Mouse (Mus musculus) layer of hippocampus, adult 9-11 months (tissue): ENCODE results near the gene Urad.

Experiments
- DNase-seq: peaks from one replicate; pipeline ENCODE4 v3.0.0; 2022

The Urad gene

DNA sequence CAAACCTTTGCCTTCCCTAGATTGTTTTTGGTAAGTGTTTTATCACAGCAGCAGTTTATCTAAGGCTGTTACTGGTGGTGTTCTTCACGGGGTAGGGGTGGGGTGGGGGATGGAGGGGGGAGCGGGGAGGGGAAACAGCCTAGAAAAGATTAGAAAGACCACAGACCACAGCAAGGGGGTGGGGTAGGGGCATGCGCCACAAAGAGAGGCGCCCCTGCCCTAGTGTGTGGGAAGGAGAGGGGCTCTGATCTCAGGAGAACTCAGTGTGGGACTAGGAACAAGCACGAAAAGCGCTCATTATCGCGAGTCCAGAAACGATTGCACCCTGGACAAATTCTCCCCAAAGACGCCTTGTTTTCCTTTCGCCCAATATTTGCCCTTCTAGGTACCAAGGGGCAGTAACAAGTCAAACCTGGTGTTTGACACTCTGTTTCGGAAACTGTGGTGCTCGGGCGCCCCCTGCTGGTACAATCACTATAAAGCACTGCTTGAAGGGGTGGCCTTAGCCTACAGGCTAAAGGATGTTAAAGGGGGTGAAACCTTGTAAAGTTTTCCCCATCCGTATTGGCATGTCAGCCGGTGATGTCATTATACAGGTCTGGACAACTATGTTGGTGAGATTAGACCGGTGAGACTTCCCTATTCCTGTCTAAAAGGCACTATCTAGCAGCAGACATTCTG, 1.1 kb upstream of the Urad start:
- DNase-seq = no peak

DNA sequence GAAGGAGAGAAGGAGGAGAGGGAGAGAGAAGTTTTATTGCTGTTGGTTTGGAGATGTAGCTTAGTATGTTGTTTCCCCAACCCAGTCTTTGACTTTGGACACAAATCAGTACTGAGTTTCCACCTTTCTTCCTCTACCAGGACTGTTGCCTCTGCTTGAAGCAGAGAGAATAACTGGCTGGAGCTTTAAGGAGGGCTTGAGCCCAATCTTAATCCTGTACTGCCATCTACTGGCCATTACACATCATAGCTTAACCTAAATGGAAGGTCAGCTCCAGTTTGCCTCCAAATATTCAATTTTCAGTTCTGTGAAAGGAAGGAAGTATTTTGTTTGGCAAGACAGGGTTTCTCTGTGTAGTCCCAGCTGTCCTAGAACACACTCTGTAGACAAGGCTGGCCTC, 2.6 kb downstream of the Urad start:
- DNase-seq = no peak

DNA sequence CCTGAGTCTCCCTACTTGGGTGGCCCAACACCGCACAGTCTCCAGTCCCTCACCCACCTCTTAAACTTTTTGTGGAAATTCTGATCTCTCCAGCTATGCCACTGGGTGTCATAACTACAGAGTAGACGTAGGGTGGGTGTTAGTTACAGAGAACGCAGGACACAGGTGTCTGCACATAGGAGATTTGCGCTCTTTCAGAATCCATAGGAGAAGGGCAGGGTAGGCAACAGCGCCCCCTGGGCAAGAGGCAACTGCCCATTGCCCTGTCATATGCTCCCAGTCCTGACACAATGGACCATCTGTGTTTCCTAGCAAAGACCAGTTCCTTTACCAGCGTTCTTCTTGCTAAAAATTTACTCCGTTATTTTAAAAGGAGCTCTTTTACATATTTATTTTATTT, 4.2 kb downstream of the Urad start:
- no peak for DNase-seq

DNA sequence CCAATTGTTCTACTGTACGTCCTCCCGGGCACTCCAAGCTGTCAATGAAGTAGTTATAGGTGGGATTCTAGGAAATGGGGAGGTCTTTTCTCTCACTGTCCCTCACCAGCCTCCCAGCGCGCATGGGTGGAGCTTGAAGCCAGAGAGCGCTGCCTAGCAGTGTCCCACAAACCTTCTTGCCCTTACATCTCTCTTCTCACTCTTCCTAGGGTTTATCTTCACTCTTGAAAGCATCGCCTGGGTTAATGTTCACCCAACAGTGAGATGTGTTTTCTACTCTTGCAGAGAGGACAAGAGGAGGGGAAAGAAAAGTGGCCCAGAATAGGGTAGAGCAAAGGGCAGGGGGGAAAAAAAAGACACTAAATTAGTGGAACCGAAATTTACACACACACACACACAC, 4.9 kb downstream of the Urad start:
- no peak for DNase-seq

DNA sequence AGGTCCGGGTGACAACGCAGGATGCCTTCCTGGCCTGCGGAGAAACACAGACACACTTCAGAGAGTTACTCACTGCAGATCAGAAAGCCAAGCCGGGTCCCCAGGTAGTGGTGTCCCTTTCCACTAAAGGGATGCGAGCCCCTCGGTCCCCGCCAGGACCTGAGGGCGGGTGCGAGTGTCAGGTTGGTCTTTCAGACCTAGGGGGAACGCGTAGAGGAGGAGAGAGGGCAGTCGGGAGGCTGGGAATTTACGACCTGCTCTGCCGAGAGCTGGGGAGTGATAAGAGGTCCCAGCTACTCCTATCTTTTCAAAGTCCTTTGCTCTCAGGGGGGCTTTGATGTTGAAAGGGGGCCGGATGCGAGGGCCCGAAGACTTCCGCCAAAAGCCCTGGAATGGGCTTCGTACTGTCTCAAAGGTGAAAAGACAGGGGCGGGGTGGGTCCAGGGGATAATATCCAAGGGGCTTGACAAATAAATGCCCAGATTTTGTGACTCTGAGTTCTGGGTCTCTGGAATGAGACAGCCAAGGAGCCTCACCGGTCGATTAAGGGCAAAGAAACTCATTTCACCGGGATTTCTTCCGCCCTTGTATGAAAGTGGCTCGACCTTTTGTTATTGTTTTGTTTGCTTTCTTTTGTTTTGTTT, 6.7 kb downstream of the Urad start:
- DNase-seq = no peak

DNA sequence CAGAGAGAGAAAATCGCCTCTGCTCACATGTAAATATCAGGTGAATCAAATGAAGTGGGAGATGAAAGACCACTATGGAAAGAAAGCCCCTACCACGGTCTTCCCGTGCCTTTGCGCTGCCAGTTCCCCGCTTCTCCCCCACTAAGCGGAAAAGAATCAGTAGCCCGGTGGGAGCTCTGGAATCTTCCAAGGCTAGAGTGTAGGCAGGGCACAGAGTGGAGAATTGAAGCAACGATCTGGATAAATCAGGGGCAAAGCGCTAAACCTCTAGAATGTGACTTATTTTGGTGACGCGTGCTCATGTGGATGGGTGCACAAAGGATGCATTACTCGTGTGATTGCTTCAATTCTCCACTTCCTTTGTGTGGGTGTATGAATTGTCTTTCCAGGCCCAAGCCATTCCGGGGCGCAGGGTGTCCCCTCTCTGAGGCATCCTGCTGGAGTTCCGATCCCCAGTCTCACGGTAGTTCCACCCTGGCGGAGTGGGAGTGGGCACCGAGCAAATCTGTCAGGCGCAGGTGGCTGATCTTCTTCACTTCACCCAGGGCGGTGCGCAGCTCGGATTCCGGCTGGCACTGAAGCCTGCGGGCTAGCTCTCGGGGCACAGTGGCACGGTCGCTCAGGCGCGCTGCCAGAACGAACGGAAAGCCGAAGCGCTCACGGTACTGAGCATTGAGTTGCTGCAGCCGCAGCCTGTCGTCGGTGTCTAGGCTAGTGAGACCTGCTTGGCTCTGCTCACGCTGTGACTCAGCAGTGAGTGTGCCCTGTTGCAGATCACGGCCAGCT, 7.4 kb downstream of the Urad start:
- no peak for DNase-seq

DNA sequence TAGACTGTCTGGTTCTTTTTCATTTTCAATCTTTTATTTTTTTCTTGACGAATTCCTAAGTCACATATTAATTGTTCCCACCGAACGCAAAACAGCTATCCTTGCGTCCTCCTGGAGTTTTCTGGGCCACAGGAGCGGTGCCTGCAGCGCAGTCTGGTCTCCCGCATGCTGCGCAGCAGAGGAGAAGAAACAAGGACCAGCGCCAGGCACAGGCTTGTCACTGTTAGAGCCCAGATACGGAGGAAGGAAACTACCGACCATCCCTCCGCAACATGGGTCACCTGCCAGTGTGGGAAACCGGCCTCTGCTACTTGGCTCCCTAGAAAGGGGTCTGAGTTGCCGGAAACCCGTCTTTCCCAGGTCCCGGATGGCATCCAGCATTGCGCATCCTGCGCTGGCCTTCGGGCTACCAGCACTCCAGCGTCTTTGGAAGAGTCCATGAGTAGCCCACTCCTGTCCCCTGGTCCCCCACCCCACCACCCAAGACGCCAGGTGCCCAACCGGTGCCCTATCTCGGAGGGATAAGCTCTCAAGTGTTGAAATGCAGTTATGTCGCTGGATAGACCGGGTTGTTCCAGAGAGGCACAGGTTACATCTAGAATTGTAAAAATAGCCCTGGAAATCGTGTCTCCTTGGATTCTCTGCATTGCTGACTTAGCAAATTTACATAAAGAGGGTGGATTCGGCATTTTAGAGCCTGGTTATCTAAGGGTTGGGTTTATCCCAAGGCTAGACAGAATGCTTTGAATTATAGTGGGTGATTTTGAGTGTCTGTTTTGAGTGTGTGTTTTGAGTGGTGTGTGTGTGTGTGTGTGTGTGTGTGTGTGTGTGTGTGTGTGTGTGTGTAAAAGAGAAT, 9.2 kb downstream of the Urad start:
- DNase-seq = no peak

DNA sequence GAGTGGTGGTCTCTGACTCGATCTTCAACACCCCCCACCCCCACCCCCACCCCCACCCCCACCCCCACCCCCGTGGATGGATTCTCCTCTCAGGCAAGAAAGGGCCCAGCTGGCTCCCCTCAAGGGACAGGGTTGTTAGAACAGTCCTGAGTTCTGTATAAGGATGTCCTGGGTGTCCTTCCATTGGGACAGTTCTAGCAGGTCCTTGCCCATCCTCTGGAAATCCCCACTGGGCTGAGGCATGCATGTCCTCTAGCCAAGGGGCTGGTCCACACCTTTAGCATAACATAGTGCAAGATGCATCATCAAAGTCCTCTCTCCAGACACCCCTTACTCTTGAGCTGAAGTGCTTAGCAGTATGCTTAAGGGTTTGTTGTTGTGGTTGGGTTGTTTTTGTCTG, 12.5 kb downstream of the Urad start:
- DNase-seq = no peak

DNA sequence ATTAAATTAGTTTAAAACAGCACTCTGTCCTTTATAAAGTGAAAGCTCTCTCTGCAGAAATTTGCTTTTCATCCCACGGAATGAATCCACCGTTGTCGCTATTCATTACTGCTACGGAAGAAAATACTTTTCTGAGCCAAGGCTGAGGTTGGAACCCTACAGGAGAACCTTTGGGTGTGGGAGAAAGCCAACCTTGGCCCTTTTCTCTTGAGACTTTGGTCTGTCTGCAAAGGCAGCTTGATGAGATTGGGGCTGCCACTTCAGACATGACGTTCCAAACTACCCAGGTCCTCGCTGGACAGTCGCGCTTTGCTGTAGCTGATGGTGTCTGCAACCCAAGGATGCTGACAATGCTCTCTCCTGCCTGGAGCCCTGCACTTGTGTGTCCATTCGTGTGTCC, 13.8 kb downstream of the Urad start:
- no peak for DNase-seq

DNA sequence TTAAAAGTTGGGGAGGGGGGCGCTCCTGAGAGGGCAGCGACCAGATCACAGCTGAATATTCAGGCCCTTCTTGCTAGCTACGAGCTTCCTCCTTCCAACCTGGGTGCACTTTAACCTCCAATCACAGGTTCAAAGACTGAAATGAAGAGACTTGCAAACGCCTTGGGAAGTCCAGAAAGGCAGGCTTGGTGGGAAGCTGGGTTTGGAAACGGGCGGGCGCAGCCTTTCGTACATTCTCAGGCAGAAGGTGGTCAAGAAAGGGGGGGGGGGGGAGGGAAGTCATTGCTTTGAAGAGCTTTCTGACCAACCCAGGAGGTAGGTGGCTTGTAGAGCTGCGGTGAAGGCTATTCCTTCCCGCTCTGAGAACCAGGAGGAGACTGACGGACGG, 14.8 kb downstream of the Urad start:
- no peak for DNase-seq

DNA sequence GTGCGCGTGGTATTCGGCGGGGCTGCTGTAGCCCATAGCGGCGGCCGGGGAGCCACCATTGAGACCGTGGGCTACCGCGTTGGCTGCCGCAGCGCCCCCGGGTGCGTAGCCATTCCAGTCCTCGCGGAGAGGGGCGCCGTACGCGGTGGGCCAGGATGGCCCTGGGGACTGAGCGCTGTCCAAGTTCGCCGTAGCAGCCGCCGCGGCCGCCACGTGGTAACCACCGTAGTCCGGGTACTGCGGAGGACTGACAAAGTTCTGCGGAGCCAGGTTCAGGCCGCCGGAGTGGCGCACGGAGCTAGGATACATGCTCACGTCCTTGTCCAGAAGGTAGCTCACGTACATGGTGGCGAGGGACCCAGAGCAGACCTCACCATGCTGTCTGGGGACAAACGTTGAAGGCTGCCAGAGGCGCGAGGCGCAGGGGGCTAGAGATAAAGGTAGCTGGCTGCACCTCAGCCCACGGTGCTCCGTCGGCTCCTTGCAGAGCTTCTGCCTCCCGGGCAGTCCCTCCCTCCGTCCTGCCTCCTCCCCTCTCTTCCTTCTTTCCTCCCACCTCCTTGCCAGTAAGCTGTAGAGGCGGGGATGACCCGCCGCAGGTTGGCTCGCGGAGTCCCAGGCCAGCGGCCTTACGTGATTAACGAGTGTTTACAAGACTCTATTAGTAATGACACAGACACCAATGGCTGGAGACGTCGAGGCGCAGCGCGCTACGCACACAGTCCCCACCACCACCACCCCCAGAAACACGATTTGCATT, 15.4 kb downstream of the Urad start, which contains the start of gene Cdx2:
TSS of gene Cdx2 (minus strand) at position 633 of the 760 bp plus-strand sequence.
- no peak for DNase-seq

DNA sequence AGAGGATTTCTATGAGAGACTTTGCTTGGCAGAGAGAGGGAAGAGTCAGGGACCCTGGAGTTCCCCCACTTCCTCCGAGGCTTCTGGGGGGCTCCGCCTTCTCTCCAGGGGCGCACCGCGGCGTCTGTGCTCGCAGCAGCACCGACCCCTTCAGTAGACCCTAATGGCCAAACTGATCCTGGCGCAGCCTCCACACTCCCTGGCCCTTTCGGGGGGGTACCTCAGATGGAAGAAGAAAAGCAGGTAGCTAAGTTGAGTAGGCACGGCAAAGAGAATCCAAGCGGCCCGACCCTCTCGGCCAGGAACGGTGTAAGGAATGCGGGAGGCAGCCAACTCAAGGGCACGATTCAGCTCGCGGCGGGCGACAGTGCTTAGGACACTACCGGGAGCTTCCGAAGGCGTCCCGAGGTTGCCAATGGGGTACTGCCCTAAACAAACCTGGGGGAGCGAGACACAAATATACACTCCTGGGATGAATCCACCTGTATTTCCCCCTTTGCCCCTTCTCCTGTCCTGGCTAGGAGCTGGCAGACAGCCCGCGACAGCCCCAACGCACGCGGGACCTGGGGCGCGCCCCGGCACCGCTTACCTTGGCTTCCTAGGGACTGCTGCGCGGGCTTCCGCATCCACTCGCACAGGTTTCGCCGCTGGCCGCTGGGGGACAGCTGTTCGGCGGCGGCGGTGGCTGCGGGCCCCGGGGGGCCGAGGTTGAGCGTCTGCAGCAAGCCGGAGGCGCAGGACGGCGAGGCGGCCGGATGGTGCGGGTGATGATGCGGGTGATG, 16.2 kb downstream of the Urad start:
- DNase-seq = no peak

DNA sequence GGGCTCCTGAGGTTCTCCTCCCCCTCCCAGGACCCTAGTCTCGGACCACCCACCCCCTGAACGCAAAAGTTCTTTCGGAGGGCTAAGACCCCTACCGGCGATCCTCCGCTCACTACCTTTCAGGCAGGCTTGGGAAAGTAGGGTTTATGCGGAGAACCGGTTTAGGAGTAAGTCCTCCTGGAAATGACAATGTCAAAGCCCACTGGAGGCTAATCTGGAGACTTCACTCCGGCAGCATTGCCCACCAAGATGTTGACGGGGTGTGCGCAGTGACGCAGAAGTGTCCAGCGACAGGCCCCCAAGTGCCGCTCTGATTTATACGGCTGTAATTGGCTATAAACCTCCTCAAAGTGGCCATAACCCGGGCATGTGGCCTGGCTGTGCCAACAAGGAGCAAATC, 17.1 kb downstream of the Urad start:
- DNase-seq = no peak

DNA sequence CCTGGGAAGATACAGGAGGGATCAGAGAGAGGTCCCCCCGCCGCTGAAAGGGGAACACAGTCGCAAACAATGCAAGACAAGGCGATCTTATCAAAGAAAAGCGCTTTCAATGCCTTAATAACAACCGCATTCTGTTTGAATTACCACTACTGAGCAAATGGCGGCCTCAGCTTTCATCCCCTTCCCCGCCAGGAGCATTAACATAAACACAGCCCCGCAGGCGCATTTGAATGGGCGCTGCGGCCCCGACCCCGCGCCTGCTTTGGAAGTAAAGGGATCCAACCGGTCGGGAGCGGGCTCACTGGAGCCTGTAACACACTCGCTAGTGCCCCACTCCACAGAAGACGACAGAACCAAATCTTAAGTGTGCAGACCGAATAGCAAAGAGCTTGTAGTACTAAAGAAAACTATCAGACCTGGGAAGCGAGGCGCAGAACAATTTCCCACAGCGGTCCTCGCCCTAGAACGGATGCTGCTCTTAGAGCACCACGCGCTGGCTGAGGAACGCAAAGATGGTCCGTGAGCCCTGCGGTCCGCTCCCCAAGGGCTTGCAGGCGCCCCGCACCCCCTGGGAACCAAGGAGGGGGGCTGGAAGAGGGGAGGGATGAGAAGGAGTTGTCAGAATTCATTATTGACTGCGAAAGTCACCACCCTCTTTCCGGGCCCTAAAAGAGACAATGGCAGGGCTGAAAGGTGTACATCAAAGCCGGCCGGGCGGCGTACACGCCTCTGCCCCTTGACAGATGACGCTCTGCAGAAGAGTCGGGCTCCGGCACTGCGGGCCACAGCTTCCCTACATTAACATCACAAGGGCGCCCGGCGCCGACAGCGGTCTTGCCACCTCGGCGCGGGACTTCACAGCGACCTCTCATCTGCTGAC, 17.7 kb downstream of the Urad start:
- no peak for DNase-seq

DNA sequence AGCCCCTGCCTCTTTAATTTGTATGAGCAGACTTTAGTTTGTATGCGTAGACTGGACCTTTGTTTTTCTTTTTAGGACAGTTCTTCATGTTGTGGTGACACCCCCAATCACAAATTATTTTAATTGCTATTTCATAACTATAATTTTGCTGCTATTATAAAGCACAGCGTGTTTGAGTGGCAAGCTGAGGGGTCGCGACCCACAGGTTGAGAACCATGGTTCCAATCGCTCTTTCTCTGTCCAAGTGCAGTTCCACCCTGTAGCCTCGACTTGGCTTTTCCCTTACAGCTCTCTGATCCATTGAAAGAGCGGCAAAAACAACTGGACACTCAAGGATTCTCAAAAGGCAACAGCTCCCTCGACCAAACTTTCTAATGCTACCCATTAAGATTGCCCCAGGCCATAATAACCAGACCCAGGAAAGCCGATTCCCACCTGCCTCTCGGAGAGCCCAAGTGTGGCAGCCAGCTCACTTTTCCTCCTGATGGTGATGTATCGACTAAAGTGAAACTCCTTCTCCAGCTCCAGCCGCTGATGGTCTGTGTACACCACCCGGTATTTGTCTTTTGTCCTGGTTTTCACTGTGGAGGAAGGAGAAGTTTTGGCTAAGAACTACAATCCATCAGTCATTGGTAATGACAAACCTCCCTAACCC, 19.4 kb downstream of the Urad start:
- no peak for DNase-seq

DNA sequence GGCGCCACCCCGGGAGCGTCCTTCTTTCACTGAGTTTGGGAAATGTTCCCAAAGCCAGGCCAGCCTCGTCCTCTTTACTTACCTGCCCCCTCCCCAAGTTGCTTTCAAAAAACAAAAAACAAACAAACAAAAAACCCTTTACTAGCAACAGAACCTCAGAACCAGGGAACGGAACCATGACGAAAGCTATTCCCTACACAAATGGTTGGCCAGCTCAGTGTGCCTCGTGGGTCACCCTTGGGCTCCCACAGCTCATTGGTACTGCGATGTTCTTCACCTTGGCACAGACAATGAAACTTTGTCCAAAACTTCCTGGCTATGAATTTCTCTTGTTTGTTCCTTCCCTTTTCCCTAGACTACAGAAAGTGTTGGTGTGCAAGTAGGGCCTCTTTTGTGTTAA, 20.1 kb downstream of the Urad start:
- no peak for DNase-seq

DNA sequence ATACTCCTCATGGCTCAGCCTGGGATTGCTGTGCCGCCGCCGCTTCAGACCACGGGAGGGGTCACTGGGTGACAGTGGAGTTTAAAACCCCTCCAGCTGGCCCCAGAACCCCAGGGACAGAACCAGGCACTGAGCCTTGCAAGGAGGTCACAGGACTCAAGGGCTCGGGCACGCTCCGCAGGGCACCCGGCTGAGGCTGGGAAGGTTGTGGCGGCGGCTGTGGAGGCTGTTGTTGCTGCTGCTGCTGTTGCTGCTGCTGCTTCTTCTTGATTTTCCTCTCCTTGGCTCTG, 20.5 kb downstream of the Urad start:
- DNase-seq = no peak

DNA sequence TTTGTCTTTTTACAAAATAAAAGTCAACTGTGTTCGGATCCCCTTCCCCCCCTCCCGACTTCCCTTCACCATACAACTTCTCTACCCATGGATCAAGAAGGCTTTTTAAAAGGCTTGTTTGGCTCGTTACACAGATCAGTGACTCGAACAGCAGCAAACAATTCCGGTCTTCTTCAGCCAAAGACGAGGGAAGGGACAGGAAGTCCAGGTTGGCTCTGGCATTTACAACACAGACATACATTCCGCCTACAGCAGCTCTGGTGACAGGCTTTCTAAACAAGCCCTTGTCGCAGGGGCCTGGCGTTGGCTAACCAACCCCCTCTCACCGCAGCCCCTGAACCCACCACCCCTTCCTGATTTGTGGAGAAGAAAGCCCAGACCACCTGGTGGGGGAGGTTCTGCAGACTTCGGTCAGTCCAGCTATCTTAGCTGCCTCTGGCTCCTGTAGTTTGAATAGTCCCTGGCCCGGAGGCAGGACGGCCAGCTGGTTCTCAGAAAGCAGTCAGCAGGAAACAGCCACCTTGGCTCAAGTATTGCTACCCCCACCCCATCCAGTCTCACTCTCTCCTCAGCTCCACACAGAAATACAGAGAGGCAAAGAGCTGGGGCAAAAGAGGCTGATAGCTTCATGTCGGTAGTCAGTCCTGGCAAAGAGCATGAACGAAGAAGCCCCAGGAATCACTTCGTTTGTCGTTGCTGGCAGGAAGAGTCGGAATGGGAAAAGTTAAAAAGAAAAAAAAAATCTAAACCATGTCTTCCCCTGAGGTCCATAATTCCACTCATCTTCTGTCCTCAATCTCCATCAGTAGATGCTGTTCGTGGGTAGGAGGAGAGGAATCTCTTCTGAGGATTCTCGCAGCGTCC, 21.1 kb downstream of the Urad start:
- DNase-seq = no peak

DNA sequence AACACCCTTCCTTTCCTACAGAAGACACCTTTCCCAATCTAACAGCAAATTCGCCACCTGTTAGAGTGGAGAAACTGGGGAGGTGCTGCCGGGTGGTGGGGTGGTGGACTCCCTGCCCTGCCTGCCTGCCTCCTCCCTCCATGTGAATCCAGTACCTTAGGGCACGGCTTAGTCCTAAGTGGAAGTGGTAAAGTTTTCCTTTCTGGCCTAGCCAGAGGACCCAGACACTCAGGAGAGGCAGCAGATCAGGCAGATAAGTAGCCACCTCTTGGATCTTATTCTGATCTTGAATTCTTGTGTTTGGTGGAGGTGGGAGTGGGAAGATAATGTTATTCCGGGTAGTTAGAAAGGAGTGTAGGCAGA, 22.3 kb downstream of the Urad start:
- no peak for DNase-seq
